Mouse (Mus musculus) splenic B cell, adult 2 months (primary cell): ENCODE data around the gene Clec16a.

Experiments
- DNase-seq: peaks from one replicate; pipeline ENCODE4 v3.0.0-alpha.2; 2011; ENCODE audit warnings: low read depth, low spot score
- H3K27me3 ChIP-seq: 2 replicates; pipeline ENCODE4 v1.6.1; 2012; ENCODE audit warnings: mild to moderate bottlenecking, low read length, moderate library complexity, mixed read lengths; ENCODE audit not compliant: control insufficient read depth, poor library complexity, insufficient read depth, severe bottlenecking
- H3K36me3 ChIP-seq: 2 replicates; pipeline ENCODE4 v1.6.1; 2012; ENCODE audit warnings: mild to moderate bottlenecking, low read length, moderate library complexity, mixed read lengths; ENCODE audit not compliant: control insufficient read depth, poor library complexity, insufficient read depth, severe bottlenecking

The Clec16a gene

GRCm38 (mm10) chr16:10732421-10732820 lies 187.3 kb downstream of the Clec16a start:
- Histone ChIP-seq H3K36me3 (no peaks in the 10 kb centered on the region), H3K27me3 (no peaks in the 10 kb centered on the region)
- peak; percentile 43 for DNase-seq

- Histone ChIP-seq H3K36me3 (no peaks in the 10 kb centered on the region), H3K27me3 (no peaks in the 10 kb centered on the region)
- DNase-seq, result no peak
Observed at GRCm38 (mm10) chr16:10735781-10736180, 190.6 kb downstream of the Clec16a start.

GRCm38 (mm10) chr16:10736364-10736763 lies 191.2 kb downstream of the Clec16a start:
- DNase-seq, result no peak
- Histone ChIP-seq H3K27me3 (no peaks in the 10 kb centered on the region), H3K36me3 (no peaks in the 10 kb centered on the region)

GRCm38 (mm10) chr16:10737571-10737970 lies 192.4 kb downstream of the Clec16a start:
- Histone ChIP-seq H3K27me3 (no peaks in the 10 kb centered on the region), H3K36me3 (no peaks in the 10 kb centered on the region)
- DNase-seq, result no peak

- DNase-seq, result no peak
- H3K36me3 ChIP-seq, result no peaks in the 10 kb centered on the region
- no peaks in the 10 kb centered on the region for H3K27me3 ChIP-seq
Observed at GRCm38 (mm10) chr16:10738866-10739265, 193.7 kb downstream of the Clec16a start.

- DNase-seq, result no peak
- H3K27me3 ChIP-seq, result no peaks in the 10 kb centered on the region
Observed at GRCm38 (mm10) chr16:10739854-10740398, 194.8 kb downstream of the Clec16a start.

GRCm38 (mm10) chr16:10741082-10741481 lies 195.9 kb downstream of the Clec16a start:
- no peaks in the 10 kb centered on the region for H3K36me3 ChIP-seq
- DNase-seq, result peak; percentile 44
- H3K27me3 ChIP-seq, result no peaks in the 10 kb centered on the region

More at GRCm38 (mm10) chr16:10739854-10740398, 194.8 kb downstream of the Clec16a start:
- no peaks in the 10 kb centered on the region for H3K36me3 ChIP-seq

- H3K36me3 ChIP-seq, result no peaks in the 10 kb centered on the region
- H3K27me3 ChIP-seq, result no peaks in the 10 kb centered on the region
- DNase-seq, result no peak
Observed at GRCm38 (mm10) chr16:10749226-10749625, 204.1 kb downstream of the Clec16a start.

- no peak for DNase-seq
- no peaks in the 10 kb centered on the region for H3K27me3 ChIP-seq
- H3K36me3 ChIP-seq, result no peaks in the 10 kb centered on the region
Observed at GRCm38 (mm10) chr16:10749824-10750223, 204.7 kb downstream of the Clec16a start.

- Histone ChIP-seq H3K27me3 (no peaks in the 10 kb centered on the region), H3K36me3 (no peaks in the 10 kb centered on the region)
- no peak for DNase-seq
Observed at GRCm38 (mm10) chr16:10754521-10755296, 209.6 kb downstream of the Clec16a start.

GRCm38 (mm10) chr16:10756168-10756567 lies 211.0 kb downstream of the Clec16a start:
- no peak for DNase-seq
- H3K36me3 ChIP-seq, result no peaks in the 10 kb centered on the region
- H3K27me3 ChIP-seq, result no peaks in the 10 kb centered on the region

GRCm38 (mm10) chr16:10761182-10761581 lies 216.0 kb downstream of the Clec16a start:
- no peak for DNase-seq
- Histone ChIP-seq H3K36me3 (no peaks in the 10 kb centered on the region), H3K27me3 (no peaks in the 10 kb centered on the region)

GRCm38 (mm10) chr16:10762569-10763180 lies 217.5 kb downstream of the Clec16a start:
- DNase-seq, result no peak
- no peaks in the 10 kb centered on the region for H3K36me3 ChIP-seq

GRCm38 (mm10) chr16:10763540-10764264 lies 218.6 kb downstream of the Clec16a start:
- Histone ChIP-seq H3K27me3 (no peaks in the 10 kb centered on the region), H3K36me3 (no peaks in the 10 kb centered on the region)
- DNase-seq, result no peak

More at GRCm38 (mm10) chr16:10762569-10763180, 217.5 kb downstream of the Clec16a start:
- no peaks in the 10 kb centered on the region for H3K27me3 ChIP-seq

GRCm38 (mm10) chr16:10764323-10764722 lies 219.2 kb downstream of the Clec16a start:
- H3K27me3 ChIP-seq, result no peaks in the 10 kb centered on the region
- no peak for DNase-seq

More at GRCm38 (mm10) chr16:10764323-10764722, 219.2 kb downstream of the Clec16a start:
- no peaks in the 10 kb centered on the region for H3K36me3 ChIP-seq
